Mouse (Mus musculus): Measurements from ENCODE around the gene Catsper1. TPM values are rescaled to one million over a fixed set of nuclear protein-coding genes. Genes with fewer than 3 reads are reported as not detected.

Catsper1 gene
- polyA plus RNA-seq (2015; fragmentation: Illumina TruSeq; extraction: RNeasy Lipid Tissue Mini Kit (QIAGEN cat#74804); ENCODE audit: low read depth, low replicate concordance) = not detected

GRCm38 (mm10) chr19:5335441-5335840 lies at the start of gene Catsper1:
Gene Catsper1 (plus strand): TSS chr19:5335741.

GRCm38 (mm10) chr19:5294972-5295735 lies 40.4 kb upstream of the Catsper1 start, which contains the start of gene Sf3b2:
Gene Sf3b2 (minus strand): TSS chr19:5295455.

DNA sequence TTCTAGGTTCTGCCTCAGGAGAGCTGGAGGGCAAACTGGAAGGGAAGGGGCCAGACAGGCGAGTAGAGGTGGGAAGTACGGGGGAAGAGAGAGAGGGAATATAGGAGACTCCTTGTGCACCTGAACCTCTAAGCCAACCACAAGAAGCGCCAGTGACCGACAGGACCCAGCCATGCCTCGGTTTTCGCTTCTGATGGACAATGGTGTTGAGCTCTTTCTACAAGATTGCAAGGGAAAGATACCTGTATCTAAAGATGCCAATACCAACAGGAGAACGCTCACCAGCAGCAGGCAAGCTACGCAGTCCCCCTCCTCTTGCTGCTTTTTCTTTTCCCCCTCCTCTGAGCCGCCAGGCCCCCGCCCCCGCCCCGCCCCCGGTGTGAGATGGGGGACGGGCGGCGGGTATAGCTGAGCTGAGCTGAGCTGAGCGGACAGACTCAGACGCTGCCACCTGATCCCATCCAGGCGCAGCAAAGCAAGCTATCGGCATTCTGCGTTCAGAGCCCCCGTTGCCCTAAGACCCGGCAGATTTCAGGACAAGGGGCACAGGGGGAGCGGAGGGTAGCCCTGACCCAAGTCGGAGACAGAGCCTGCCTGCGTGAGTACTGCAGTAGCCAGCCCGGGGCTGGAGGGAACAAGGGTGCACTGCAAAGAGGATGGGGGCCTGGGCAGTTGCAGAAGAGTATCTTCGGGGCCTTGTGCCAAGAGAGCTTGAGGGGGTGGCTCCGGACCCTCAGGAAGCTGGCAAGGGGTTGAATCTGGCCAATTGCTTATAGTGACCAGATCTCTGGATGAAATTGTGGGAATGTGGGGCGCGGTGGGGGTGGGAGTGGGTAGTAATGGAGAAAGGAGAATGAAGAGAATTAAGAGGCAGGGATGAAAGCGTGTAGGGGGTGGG lies 37.4 kb upstream of the Catsper1 start, which contains the start of gene Gal3st3:
Gene Gal3st3, plus strand, starts transcription at position 429 of the 898 bp plus-strand sequence.

GRCm38 (mm10) chr19:5349502-5349873 lies 13.9 kb downstream of the Catsper1 start, which contains the start of gene Cst6:
Gene Cst6 (minus strand): TSS chr19:5349574.

GRCm38 (mm10) chr19:5366175-5367052 lies 30.9 kb downstream of the Catsper1 start, which contains the start of gene Eif1ad:
Gene Eif1ad (plus strand): TSS chr19:5366741.

DNA sequence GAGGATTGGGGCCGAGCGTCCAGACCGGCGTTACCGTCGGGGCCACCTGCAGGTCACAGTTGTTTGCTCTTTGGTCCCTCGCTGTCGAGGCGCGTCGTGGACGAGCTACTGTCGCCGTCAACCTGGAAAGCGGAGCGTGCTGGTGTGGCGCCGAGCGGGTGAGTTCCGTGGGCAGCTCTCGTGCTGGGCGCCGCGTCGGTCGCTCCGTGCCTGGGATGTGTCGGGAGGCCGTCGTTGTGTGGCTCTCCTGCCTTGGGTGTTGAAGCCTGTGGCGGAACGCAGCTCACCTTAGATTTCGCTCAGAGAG lies 31.5 kb downstream of the Catsper1 start, which contains the start of gene Banf1:
Gene Banf1, minus strand, starts transcription at position 116 of the 307 bp plus-strand sequence.

GRCm38 (mm10) chr19:5388588-5389242 lies 53.2 kb downstream of the Catsper1 start, which contains the start of gene Sart1:
Gene Sart1 (minus strand): TSS chr19:5388703.

Other genes starting within 250 kb of the Catsper1 start
- gene Yif1a, start 247.2 kb upstream of the Catsper1 start, polyA plus RNA-seq (2015; fragmentation: Illumina TruSeq; extraction: RNeasy Lipid Tissue Mini Kit (QIAGEN cat#74804); ENCODE audit: low read depth, low replicate concordance) = 32.8 TPM
- 266 TPM for gene Cnih2, start 237.2 kb upstream of the Catsper1 start, polyA plus RNA-seq (2015; fragmentation: Illumina TruSeq; extraction: RNeasy Lipid Tissue Mini Kit (QIAGEN cat#74804); ENCODE audit: low read depth, low replicate concordance)
- gene Rab1b, start 228.7 kb upstream of the Catsper1 start, polyA plus RNA-seq (2015; fragmentation: Illumina TruSeq; extraction: RNeasy Lipid Tissue Mini Kit (QIAGEN cat#74804); ENCODE audit: low read depth, low replicate concordance) = 157 TPM
- 211 TPM for gene Klc2, start 217.2 kb upstream of the Catsper1 start, polyA plus RNA-seq (2015; fragmentation: Illumina TruSeq; extraction: RNeasy Lipid Tissue Mini Kit (QIAGEN cat#74804); ENCODE audit: low read depth, low replicate concordance)
- 37.4 TPM for gene Pacs1, start 62.6 kb upstream of the Catsper1 start, polyA plus RNA-seq (2015; fragmentation: Illumina TruSeq; extraction: RNeasy Lipid Tissue Mini Kit (QIAGEN cat#74804); ENCODE audit: low read depth, low replicate concordance)
- gene Sf3b2, start 40.3 kb upstream of the Catsper1 start, polyA plus RNA-seq (2015; fragmentation: Illumina TruSeq; extraction: RNeasy Lipid Tissue Mini Kit (QIAGEN cat#74804); ENCODE audit: low read depth, low replicate concordance) = 163 TPM
- 29.7 TPM for gene Gal3st3, start 37.4 kb upstream of the Catsper1 start, polyA plus RNA-seq (2015; fragmentation: Illumina TruSeq; extraction: RNeasy Lipid Tissue Mini Kit (QIAGEN cat#74804); ENCODE audit: low read depth, low replicate concordance)
- 38.9 TPM for gene Cst6, start 13.8 kb downstream of the Catsper1 start, polyA plus RNA-seq (2015; fragmentation: Illumina TruSeq; extraction: RNeasy Lipid Tissue Mini Kit (QIAGEN cat#74804); ENCODE audit: low read depth, low replicate concordance)
- gene Eif1ad, start 31.0 kb downstream of the Catsper1 start, polyA plus RNA-seq (2015; fragmentation: Illumina TruSeq; extraction: RNeasy Lipid Tissue Mini Kit (QIAGEN cat#74804); ENCODE audit: low read depth, low replicate concordance) = 30.5 TPM
- 117 TPM for gene Banf1, start 31.4 kb downstream of the Catsper1 start, polyA plus RNA-seq (2015; fragmentation: Illumina TruSeq; extraction: RNeasy Lipid Tissue Mini Kit (QIAGEN cat#74804); ENCODE audit: low read depth, low replicate concordance)
- gene Sart1, start 53.0 kb downstream of the Catsper1 start, polyA plus RNA-seq (2015; fragmentation: Illumina TruSeq; extraction: RNeasy Lipid Tissue Mini Kit (QIAGEN cat#74804); ENCODE audit: low read depth, low replicate concordance) = 47.6 TPM
- not detected for gene Tsga10ip, start 66.8 kb downstream of the Catsper1 start, polyA plus RNA-seq (2015; fragmentation: Illumina TruSeq; extraction: RNeasy Lipid Tissue Mini Kit (QIAGEN cat#74804); ENCODE audit: low read depth, low replicate concordance)
- gene Drap1, start 89.2 kb downstream of the Catsper1 start, polyA plus RNA-seq (2015; fragmentation: Illumina TruSeq; extraction: RNeasy Lipid Tissue Mini Kit (QIAGEN cat#74804); ENCODE audit: low read depth, low replicate concordance) = 429 TPM
- gene AI837181, start 89.4 kb downstream of the Catsper1 start, polyA plus RNA-seq (2015; fragmentation: Illumina TruSeq; extraction: RNeasy Lipid Tissue Mini Kit (QIAGEN cat#74804); ENCODE audit: low read depth, low replicate concordance) = 80.0 TPM
- gene Fosl1, start 111.8 kb downstream of the Catsper1 start, polyA plus RNA-seq (2015; fragmentation: Illumina TruSeq; extraction: RNeasy Lipid Tissue Mini Kit (QIAGEN cat#74804); ENCODE audit: low read depth, low replicate concordance) = not detected
- gene Ccdc85b, start 122.2 kb downstream of the Catsper1 start, polyA plus RNA-seq (2015; fragmentation: Illumina TruSeq; extraction: RNeasy Lipid Tissue Mini Kit (QIAGEN cat#74804); ENCODE audit: low read depth, low replicate concordance) = 23.3 TPM
- gene Fibp, start 124.9 kb downstream of the Catsper1 start, polyA plus RNA-seq (2015; fragmentation: Illumina TruSeq; extraction: RNeasy Lipid Tissue Mini Kit (QIAGEN cat#74804); ENCODE audit: low read depth, low replicate concordance) = 87.6 TPM
- not detected for gene Ctsw, start 132.8 kb downstream of the Catsper1 start, polyA plus RNA-seq (2015; fragmentation: Illumina TruSeq; extraction: RNeasy Lipid Tissue Mini Kit (QIAGEN cat#74804); ENCODE audit: low read depth, low replicate concordance)
- gene Efemp2, start 138.2 kb downstream of the Catsper1 start, polyA plus RNA-seq (2015; fragmentation: Illumina TruSeq; extraction: RNeasy Lipid Tissue Mini Kit (QIAGEN cat#74804); ENCODE audit: low read depth, low replicate concordance) = 15.4 TPM
- 32.4 TPM for gene Mus81, start 152.7 kb downstream of the Catsper1 start, polyA plus RNA-seq (2015; fragmentation: Illumina TruSeq; extraction: RNeasy Lipid Tissue Mini Kit (QIAGEN cat#74804); ENCODE audit: low read depth, low replicate concordance)
- gene Cfl1, start 154.7 kb downstream of the Catsper1 start, polyA plus RNA-seq (2015; fragmentation: Illumina TruSeq; extraction: RNeasy Lipid Tissue Mini Kit (QIAGEN cat#74804); ENCODE audit: low read depth, low replicate concordance) = 1,416 TPM
- gene 1700020D05Rik, start 168.0 kb downstream of the Catsper1 start, polyA plus RNA-seq (2015; fragmentation: Illumina TruSeq; extraction: RNeasy Lipid Tissue Mini Kit (QIAGEN cat#74804); ENCODE audit: low read depth, low replicate concordance) = 3.0 TPM
- gene Snx32, start 174.8 kb downstream of the Catsper1 start, polyA plus RNA-seq (2015; fragmentation: Illumina TruSeq; extraction: RNeasy Lipid Tissue Mini Kit (QIAGEN cat#74804); ENCODE audit: low read depth, low replicate concordance) = 96.1 TPM
- gene Ovol1, start 224.9 kb downstream of the Catsper1 start, polyA plus RNA-seq (2015; fragmentation: Illumina TruSeq; extraction: RNeasy Lipid Tissue Mini Kit (QIAGEN cat#74804); ENCODE audit: low read depth, low replicate concordance) = not detected
- 2.5 TPM for gene Ap5b1, start 232.3 kb downstream of the Catsper1 start, polyA plus RNA-seq (2015; fragmentation: Illumina TruSeq; extraction: RNeasy Lipid Tissue Mini Kit (QIAGEN cat#74804); ENCODE audit: low read depth, low replicate concordance)

Measured in brain, adult 10 weeks (tissue).